Mouse (Mus musculus) heart, postnatal 0 days (tissue): Measurements from ENCODE around the gene Babam1. TPM values are rescaled to one million over a fixed set of nuclear protein-coding genes. Genes with fewer than 3 reads are reported as not detected.

Source experiments
- ATAC-seq: fragments of 200-750 bp; cut with Nextera tagmentation; 2 replicates; pipeline ENCODE4 v1.8.0; 2017; ENCODE audit warnings: low read depth, moderate number of reproducible peaks, moderate library complexity; ENCODE audit not compliant: insufficient read depth
- DNase-seq: peaks from one replicate; pipeline ENCODE4 v3.0.0-alpha.2; 2016; ENCODE audit warnings: low spot score
- H3K27ac ChIP-seq: fragments of 300-500 bp; sonication (generic); 2 replicates; pipeline ENCODE4 v1.5.1; 2014; ENCODE audit warnings: low read depth, mild to moderate bottlenecking
- H3K27me3 ChIP-seq: fragments of 300-500 bp; sonication (generic); 2 replicates; pipeline ENCODE4 v1.6.1; 2014; ENCODE audit warnings: low read length, mixed read lengths; ENCODE audit not compliant: control insufficient read depth, insufficient read depth
- H3K36me3 ChIP-seq: fragments of 300-500 bp; sonication (generic); replicated peaks from 2 replicates; pipeline ENCODE4 v1.6.1; 2014; ENCODE audit warnings: low read length, mixed read lengths; ENCODE audit not compliant: control insufficient read depth, insufficient read depth
- H3K4me1 ChIP-seq: fragments of 300-500 bp; sonication (generic); 2 replicates; pipeline ENCODE4 v1.6.1; 2014; ENCODE audit warnings: antibody characterized with exemption; ENCODE audit not compliant: control insufficient read depth, insufficient read depth
- H3K4me2 ChIP-seq: fragments of 300-500 bp; sonication (generic); 2 replicates; pipeline ENCODE4 v1.6.1; 2014; ENCODE audit warnings: low read depth, mild to moderate bottlenecking, low read length, moderate library complexity
- H3K4me3 ChIP-seq: fragments of 300-500 bp; sonication (generic); 2 replicates; pipeline ENCODE4 v1.5.1; 2014; ENCODE audit warnings: low read depth, low read length
- H3K9ac ChIP-seq: fragments of 300-500 bp; sonication (generic); replicated peaks from 2 replicates; pipeline ENCODE4 v1.6.1; 2014; ENCODE audit warnings: low read depth, low read length, mixed read lengths
- H3K9me3 ChIP-seq: fragments of 300-500 bp; sonication (generic); replicated peaks from 2 replicates; pipeline ENCODE4 v1.6.1; 2016; ENCODE audit warnings: low read length; ENCODE audit not compliant: control insufficient read depth
- CTCF ChIP-seq: IDR thresholded peaks from 2 replicates; pipeline ENCODE4 v1.5.1; 2016; ENCODE audit warnings: antibody characterized with exemption, control low read depth, low read depth
- EP300 ChIP-seq: IDR thresholded peaks from 2 replicates; pipeline ENCODE4 v1.6.1; 2016; ENCODE audit warnings: antibody characterized with exemption, low read depth
- WGBS: fragments of 180-500 bp; shearing (Covaris S2); extraction: QIAGEN DNeasy Blood & Tissue Kit; methylation state at CpG from one replicate; pipeline ENCODE4 v1.1.7; 2014; 5-methylcytosine and 5-hydroxymethylcytosine counted together
- polyA plus RNA-seq: library from polyadenylated mRNA; unstranded; fragments of >200 nt; fragmentation: Nextera tagmentation; extraction: Ambion mirVana; gene quantifications from 2 replicates; pipeline ENCODE4 v1.2.1, GENCODE M21; 2015
- total RNA-seq: library from RNA; depleted of rRNA; stranded (reverse); fragments of >200 nt; gene quantifications from 2 replicates; pipeline ENCODE4 v1.2.3, GENCODE M21; 2014; ENCODE audit warnings: low replicate concordance; rRNA removed

Babam1 gene
- total RNA-seq: 99.2 and 155 TPM in 2 replicates
- 60.2 and 62.5 TPM in 2 replicates for polyA plus RNA-seq

- Histone ChIP-seq H3K4me3 (peak within 1 kb of the TSS; percentile 86), H3K27me3 (no peaks in the 10 kb centered on the region), H3K36me3 (peaks cover 17% of the 10 kb centered on the region), H3K27ac (peak within 1 kb of the TSS; percentile 87), H3K4me1 (no peaks in the 10 kb centered on the region), H3K9me3 (no peaks in the 10 kb centered on the region), H3K4me2 (peak within 1 kb of the TSS; percentile 85), H3K9ac (peak within 1 kb of the TSS; percentile 72)
- ATAC-seq (peak; percentile 95), DNase-seq (peak; percentile 96)
- TF ChIP-seq CTCF (no peak), EP300 (0 out of 2 replicates have a peak, but pooled peaks have one; percentile 44)
- WGBS: under 1% methylated on average over 34 of the region's 34 CpGs
Measured at GRCm38 (mm10) chr8:71396639-71397305, at the start of gene Babam1. TSS of gene Babam1 (plus strand) at chr8:71396861.

DNA sequence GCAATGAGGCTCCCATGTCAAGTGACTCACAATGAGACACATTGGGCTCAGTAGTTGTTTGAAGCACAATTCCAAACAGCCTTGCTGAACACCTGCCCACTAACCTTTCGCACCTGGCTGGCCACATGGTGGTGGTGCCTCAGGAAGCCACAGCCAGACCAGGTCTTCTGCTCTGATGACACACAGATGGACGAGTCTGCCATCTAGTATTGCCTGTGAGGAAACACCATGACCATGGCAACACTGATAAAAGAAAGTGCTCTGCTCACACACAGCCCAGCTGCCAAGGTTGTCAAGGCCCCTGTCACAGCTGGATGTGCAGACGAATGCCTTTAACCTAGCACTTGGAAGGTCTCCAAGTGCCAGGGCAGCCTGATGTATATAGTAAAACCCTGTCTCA lies 45.5 kb upstream of the Babam1 start:
- peaks cover 99% of the 10 kb centered on the region for H3K36me3 ChIP-seq
- peak; percentile 55 for ATAC-seq

DNA sequence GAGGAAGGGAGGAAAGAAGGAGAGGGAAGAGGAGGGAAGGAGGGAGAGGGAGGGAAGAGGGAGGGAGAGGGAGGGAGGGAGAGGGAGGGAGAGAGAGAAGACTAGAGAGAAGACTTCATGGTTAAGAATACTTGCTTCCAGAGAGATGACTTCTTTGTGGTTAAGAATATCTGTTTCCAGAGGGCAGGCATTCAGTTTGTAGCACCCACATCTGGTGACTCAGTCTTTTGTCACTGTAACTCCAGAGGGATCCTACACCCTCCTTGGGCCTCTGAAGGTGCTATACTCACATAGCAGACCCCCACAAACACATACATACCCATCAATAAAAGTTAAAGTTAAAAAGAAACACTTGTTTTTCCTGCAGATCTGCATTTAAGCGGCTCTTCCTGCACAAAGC lies 45.1 kb upstream of the Babam1 start:
- 95% methylated on average over 1 of the region's 1 CpGs for WGBS
- ATAC-seq: no peak
- Histone ChIP-seq H3K27ac (no peak overlapping the region), H3K27me3 (no peaks in the 10 kb centered on the region), H3K9me3 (no peaks in the 10 kb centered on the region), H3K36me3 (peaks cover 99% of the 10 kb centered on the region), H3K4me3 (no peak overlapping the region), H3K4me1 (no peaks in the 10 kb centered on the region), H3K9ac (no peak overlapping the region), H3K4me2 (no peak overlapping the region)
- TF ChIP-seq CTCF: no peak
- no peak for TF ChIP-seq EP300
- DNase-seq: no peak

More for the DNA sequence above, 45.5 kb upstream of the Babam1 start:
- no peak for DNase-seq
- Histone ChIP-seq H3K27me3 (no peaks in the 10 kb centered on the region), H3K4me1 (no peaks in the 10 kb centered on the region), H3K9me3 (no peaks in the 10 kb centered on the region), H3K4me3 (no peak overlapping the region), H3K27ac (no peak overlapping the region), H3K9ac (no peak overlapping the region), H3K4me2 (no peak overlapping the region)
- no peak for TF ChIP-seq CTCF
- no peak for TF ChIP-seq EP300
- whole genome bisulfite sequencing: 34% methylated on average over 3 of the region's 3 CpGs

GRCm38 (mm10) chr8:71358026-71358425 lies 38.6 kb upstream of the Babam1 start:
- DNase-seq (no peak), ATAC-seq (no peak)
- H3K4me3 ChIP-seq: no peak overlapping the region
- no peak overlapping the region for H3K9ac ChIP-seq
- H3K9me3 ChIP-seq: no peaks in the 10 kb centered on the region
- WGBS: 88% methylated on average over 3 of the region's 3 CpGs
- no peaks in the 10 kb centered on the region for H3K27me3 ChIP-seq
- H3K36me3 ChIP-seq: peaks cover 84% of the 10 kb centered on the region
- no peaks in the 10 kb centered on the region for H3K4me1 ChIP-seq
- TF ChIP-seq CTCF (no peak), EP300 (no peak)
- no peak overlapping the region for H3K4me2 ChIP-seq
- H3K27ac ChIP-seq: no peak overlapping the region

GRCm38 (mm10) chr8:71366771-71367528 lies 29.7 kb upstream of the Babam1 start, which contains the start of gene Use1:
TSS of gene Use1 (plus strand) at chr8:71366848.
- H3K4me1 ChIP-seq: peaks cover 21% of the 10 kb centered on the region
- peak; percentile 81 for ATAC-seq
- H3K27me3 ChIP-seq: no peaks in the 10 kb centered on the region
- H3K4me2 ChIP-seq: peak within 1 kb of the TSS; percentile 80
- H3K27ac ChIP-seq: peak within 1 kb of the TSS; percentile 85
- TF ChIP-seq EP300 (no peak), CTCF (no peak)
- H3K4me3 ChIP-seq: peak within 1 kb of the TSS; percentile 67
- peak within 1 kb of the TSS; percentile 59 for H3K9ac ChIP-seq
- peaks cover 16% of the 10 kb centered on the region for H3K36me3 ChIP-seq
- DNase-seq: peak; percentile 97
- H3K9me3 ChIP-seq: no peaks in the 10 kb centered on the region
- under 1% methylated on average over 54 of the region's 56 CpGs for WGBS
